Mouse (Mus musculus): ENCODE measurements at regions not wholly inside any gene's neighbourhood (a gene's known extent, or its start where the extent isn't known, plus 50 kb on each side); places are given as distances from the start of the nearest gene placed in this dataset.

- TF ChIP-seq CTCF (IDR thresholded peaks at IDR 0.05; ENCODE audit: insufficient read depth, low read depth, low read length) (no peak), POLR2A (IDR thresholded peaks at IDR 0.05; ENCODE audit: insufficient read depth, low read depth, low read length) (no peak)
Observed at GRCm38 (mm10) chr4:131160135-131160534, 215.9 kb downstream of the Matn1 start.
